In genomic region chr5:30442196-30442595, GRCm38 (mm10) we compare ENCODE assay signal across 15 mouse cellular contexts. TPM values are rescaled to one million over a fixed set of nuclear protein-coding genes. Genes with fewer than 3 reads are reported as not detected.
DNase-seq lines count a peak whose midpoint lies in the region; ATAC-seq and TF ChIP-seq lines count a peak whose summit lies in the region.
"Had no signal": no experiment of that assay in that cellular context is flagged by ENCODE, and none has a peak within 500 bp of the region (broad histone marks: within the 10 kb centered on the region; RNA-seq: fewer than 3 reads in every experiment).

No protein-coding gene starts in this region.

- no peak for ATAC-seq in heart, postnatal 0 days (ENCODE audit: insufficient read depth, low read depth)
- ATAC-seq in liver, postnatal 0 days: no peak
- ATAC-seq in liver, embryonic 11.5 days (replicated peaks; ENCODE audit: low FRiP score): no peak
- ATAC-seq: forebrain, embryonic 13.5 days had no signal

- no peaks in the 10 kb centered on the region for H3K4me1 ChIP-seq in heart, postnatal 0 days (ENCODE audit: control insufficient read depth, insufficient read depth)
- H3K4me1 ChIP-seq in liver, postnatal 0 days (ENCODE audit: insufficient read depth): no peaks in the 10 kb centered on the region
- no peaks in the 10 kb centered on the region for H3K4me1 ChIP-seq in liver, embryonic 11.5 days (replicated peaks; ENCODE audit: control insufficient read depth, insufficient read depth, low read length)
- no peaks in the 10 kb centered on the region for H3K4me1 ChIP-seq in ES-Bruce4 (ENCODE audit: control insufficient read depth, insufficient read depth, low read length)
- H3K4me1 ChIP-seq: embryonic facial prominence, embryonic 12.5 days had no signal

- no peak overlapping the region for H3K9ac ChIP-seq in heart, postnatal 0 days (replicated peaks; ENCODE audit: low read depth, low read length)
- H3K9ac ChIP-seq in liver, postnatal 0 days (replicated peaks): no peak overlapping the region
- H3K9ac ChIP-seq in liver, embryonic 11.5 days (ENCODE audit: low read depth, low read length): no peak overlapping the region
- H3K9ac ChIP-seq in ES-Bruce4 (ENCODE audit: low read depth, poor library complexity, severe bottlenecking): no peak overlapping the region
- H3K9ac ChIP-seq: embryonic facial prominence, embryonic 12.5 days; forebrain, embryonic 13.5 days; limb, embryonic 13.5 days had no signal

- no peak overlapping the region for H3K4me3 ChIP-seq in heart, postnatal 0 days (ENCODE audit: low read depth, low read length)
- no peak overlapping the region for H3K4me3 ChIP-seq in liver, postnatal 0 days (ENCODE audit: low read depth, low read length)
- H3K4me3 ChIP-seq in liver, embryonic 11.5 days (ENCODE audit: low read depth, low read length): no peak overlapping the region
- H3K4me3 ChIP-seq in ES-Bruce4 (ENCODE audit: low read depth, low read length): no peak overlapping the region
- H3K4me3 ChIP-seq: embryonic facial prominence, embryonic 12.5 days; forebrain, embryonic 13.5 days; limb, embryonic 13.5 days had no signal

- no peak overlapping the region for H3K4me2 ChIP-seq in heart, postnatal 0 days (ENCODE audit: low read depth, low read length)
- H3K4me2 ChIP-seq in liver, postnatal 0 days (ENCODE audit: low read depth, low read length): no peak overlapping the region
- H3K4me2 ChIP-seq in liver, embryonic 11.5 days: no peak overlapping the region
- H3K4me2 ChIP-seq: embryonic facial prominence, embryonic 12.5 days; forebrain, embryonic 13.5 days; limb, embryonic 13.5 days had no signal

- H3K36me3 ChIP-seq in heart, postnatal 0 days (replicated peaks; ENCODE audit: control insufficient read depth, insufficient read depth, low read length): no peaks in the 10 kb centered on the region
- H3K36me3 ChIP-seq in liver, postnatal 0 days (replicated peaks; ENCODE audit: insufficient read depth, low read length): no peaks in the 10 kb centered on the region
- H3K36me3 ChIP-seq in liver, embryonic 11.5 days (ENCODE audit: control insufficient read depth, insufficient read depth, low read length): no peaks in the 10 kb centered on the region
- no peaks in the 10 kb centered on the region for H3K36me3 ChIP-seq in ES-Bruce4 (ENCODE audit: control insufficient read depth, insufficient read depth, low read length, poor library complexity, severe bottlenecking)
- H3K36me3 ChIP-seq: embryonic facial prominence, embryonic 12.5 days; limb, embryonic 13.5 days had no signal

- no peaks in the 10 kb centered on the region for H3K27me3 ChIP-seq in heart, postnatal 0 days (ENCODE audit: control insufficient read depth, insufficient read depth, low read length)
- no peaks in the 10 kb centered on the region for H3K27me3 ChIP-seq in liver, postnatal 0 days (ENCODE audit: insufficient read depth, low read length)
- H3K27me3 ChIP-seq in liver, embryonic 11.5 days (replicated peaks; ENCODE audit: control insufficient read depth, insufficient read depth, low read length): peaks cover 2% of the 10 kb centered on the region; the same call in 1 of the 2 replicates
- no peaks in the 10 kb centered on the region for H3K27me3 ChIP-seq in ES-Bruce4 (ENCODE audit: control insufficient read depth, insufficient read depth, low read length, poor library complexity, severe bottlenecking)
- H3K27me3 ChIP-seq: embryonic facial prominence, embryonic 12.5 days; forebrain, embryonic 13.5 days had no signal

- no peaks in the 10 kb centered on the region for H3K9me3 ChIP-seq in heart, postnatal 0 days (replicated peaks; ENCODE audit: control insufficient read depth, low read length)
- H3K9me3 ChIP-seq in liver, postnatal 0 days (ENCODE audit: low read length): no peaks in the 10 kb centered on the region
- no peaks in the 10 kb centered on the region for H3K9me3 ChIP-seq in liver, embryonic 11.5 days (ENCODE audit: control insufficient read depth, low read length)
- H3K9me3 ChIP-seq in ES-Bruce4 (replicated peaks; ENCODE audit: control insufficient read depth, insufficient read depth, low read length, poor library complexity, severe bottlenecking): no peaks in the 10 kb centered on the region
- H3K9me3 ChIP-seq: embryonic facial prominence, embryonic 12.5 days; forebrain, embryonic 13.5 days; limb, embryonic 13.5 days had no signal

- WGBS in heart, postnatal 0 days: 60% methylated on average over 5 of the region's 5 CpGs
- whole genome bisulfite sequencing in liver, postnatal 0 days (ENCODE audit: insufficient replicate concordance): 57% methylated on average over 5 of the region's 5 CpGs
- WGBS in liver, embryonic 11.5 days: 54% methylated on average over 5 of the region's 5 CpGs

- DNase-seq in heart, postnatal 0 days (ENCODE audit: low spot score): peak; percentile 31
- no peak for DNase-seq in heart, postnatal 14 days
- no peak for DNase-seq in liver, postnatal 0 days
- DNase-seq in liver, embryonic 11.5 days (ENCODE audit: low spot score): no peak
- peak; percentile 18 for DNase-seq in brain, embryonic 14.5 days (ENCODE audit: low read depth)
- no peak for DNase-seq in spleen, adult 18-20 months
- DNase-seq in gastrocnemius, postnatal 25 days: no peak
- DNase-seq: adrenal gland, adult 8-10 months; cerebellum, adult 11 months had no signal

- no peak for TF ChIP-seq POLR2A in ES-Bruce4 (IDR thresholded peaks at IDR 0.05; ENCODE audit: insufficient read depth, low read length)
- TF ChIP-seq POLR2A in brain, embryonic 14.5 days (IDR thresholded peaks at IDR 0.05; ENCODE audit: borderline replicate concordance, extremely low read depth, insufficient read depth, insufficient read length, poor library complexity, severe bottlenecking): no peak

- TF ChIP-seq EP300 in heart, postnatal 0 days (IDR thresholded peaks at IDR 0.05; ENCODE audit: low read depth): no peak
- TF ChIP-seq EP300 in liver, postnatal 0 days (IDR thresholded peaks at IDR 0.05; ENCODE audit: low read depth): no peak
- TF ChIP-seq EP300 in ES-Bruce4 (IDR thresholded peaks at IDR 0.05; ENCODE audit: insufficient read depth, low read depth, low read length): no peak

- H3K27ac ChIP-seq in heart, postnatal 0 days (ENCODE audit: low read depth): no peak overlapping the region
- no peak overlapping the region for H3K27ac ChIP-seq in liver, postnatal 0 days (ENCODE audit: low read depth)
- no peak overlapping the region for H3K27ac ChIP-seq in liver, embryonic 11.5 days (ENCODE audit: low read depth, low read length)
- no peak overlapping the region for H3K27ac ChIP-seq in ES-Bruce4 (ENCODE audit: insufficient read depth, low read length)
- H3K27ac ChIP-seq: embryonic facial prominence, embryonic 12.5 days; forebrain, embryonic 13.5 days; limb, embryonic 13.5 days; macrophage had no signal

- TF ChIP-seq CTCF in heart, postnatal 0 days (IDR thresholded peaks at IDR 0.05; ENCODE audit: low read depth): peak; percentile 51
- TF ChIP-seq CTCF in liver, postnatal 0 days (IDR thresholded peaks at IDR 0.05; ENCODE audit: low read depth): peak; percentile 32
- peak; percentile 29 for TF ChIP-seq CTCF in ES-Bruce4 (IDR thresholded peaks at IDR 0.05; ENCODE audit: low read depth, low read length)
- TF ChIP-seq CTCF in brain, embryonic 14.5 days (IDR thresholded peaks at IDR 0.05; ENCODE audit: borderline replicate concordance, extremely low read depth, insufficient read depth, insufficient read length): peak; percentile 57; the same call in 1 of the 2 replicates

- intact Hi-C loops in heart, postnatal 14 days (cut with DNase I): loop anchor here (5.0 kb wide), 1 partner anchor 35 kb away; no protein-coding TSS in a partner anchor

RNA-seq across cellular contexts. Expression of gene Otof, which starts 19.5 kb away (rescaled TPM):
- total RNA-seq in heart, postnatal 0 days (2014; rRNA removed; ENCODE audit: low replicate concordance): 0.04 TPM in 1 of 2 replicates, not detected in the other
- 0.03 and 0.04 TPM in 2 replicates for polyA plus RNA-seq in heart, postnatal 0 days (2015; fragmentation: Nextera tagmentation; extraction: Ambion mirVana)
- not detected for total RNA-seq in heart, postnatal 14 days (2021)
- polyA plus RNA-seq in liver, postnatal 0 days (2015; fragmentation: Nextera tagmentation; extraction: Ambion mirVana): not detected in 2 replicates
- 0.05 and 0.18 TPM in 2 replicates for polyA plus RNA-seq in liver, embryonic 11.5 days (2014; fragmentation: Nextera tagmentation; extraction: Ambion mirVana)
- not detected in 2 replicates for polyA plus RNA-seq in ES-Bruce4 (2011; ENCODE audit: insufficient read depth, insufficient read length, low read depth, missing spikeins)
- 5.2 and 6.9 TPM in 2 replicates for polyA plus RNA-seq in brain, embryonic 14.5 days (2012; rRNA removed)
- total RNA-seq in gastrocnemius, postnatal 25 days (2021): under 1 TPM; 0.08 to 0.18 TPM
- polyA plus RNA-seq: macrophage had no signal

RNA-seq across cellular contexts. Expression of gene 1700001C02Rik, which starts 23.7 kb away (rescaled TPM):
- not detected in 2 replicates for total RNA-seq in heart, postnatal 0 days (2014; rRNA removed; ENCODE audit: low replicate concordance)
- polyA plus RNA-seq in heart, postnatal 0 days (2015; fragmentation: Nextera tagmentation; extraction: Ambion mirVana): 0.67 TPM in 1 of 2 replicates, not detected in the other
- not detected for total RNA-seq in heart, postnatal 14 days (2021)
- polyA plus RNA-seq in liver, postnatal 0 days (2015; fragmentation: Nextera tagmentation; extraction: Ambion mirVana): not detected in 2 replicates
- not detected in 2 replicates for polyA plus RNA-seq in liver, embryonic 11.5 days (2014; fragmentation: Nextera tagmentation; extraction: Ambion mirVana)
- polyA plus RNA-seq in ES-Bruce4 (2011; ENCODE audit: insufficient read depth, insufficient read length, low read depth, missing spikeins): not detected in 2 replicates
- 0.38 and 0.78 TPM in 2 replicates for polyA plus RNA-seq in brain, embryonic 14.5 days (2012; rRNA removed)
- total RNA-seq in gastrocnemius, postnatal 25 days (2021): not detected
- total RNA-seq: adrenal gland, adult 8-10 months; heart, adult 8-10 months had no signal
- polyA plus RNA-seq: embryonic facial prominence, embryonic 12.5 days; limb, embryonic 13.5 days; macrophage had no signal

Comparison
In these comparisons a context has a peak if more than half of its experiments do, and no peak if none do; other contexts are left out.
1. DNase-seq: peak in heart, postnatal 0 days (single experiment) and brain, embryonic 14.5 days (single experiment); none in heart, postnatal 14 days (0 of 2), liver, postnatal 0 days (single experiment), liver, embryonic 11.5 days (single experiment), spleen, adult 18-20 months (0 of 2) and gastrocnemius, postnatal 25 days (single experiment).
2. Peak in every context shown above with its lines, with median percentiles within 50 percentile points of each other: CTCF ChIP-seq.